Mouse (Mus musculus) midbrain, embryonic 11.5 days (tissue): Measurements from ENCODE around the gene Ank2. TPM values are rescaled to one million over a fixed set of nuclear protein-coding genes. Genes with fewer than 3 reads are reported as not detected.

ENCODE experiments used
- ATAC-seq: fragments of 200-750 bp; cut with Nextera tagmentation; 2 replicates; pipeline ENCODE4 v1.8.0; 2017; ENCODE audit warnings: moderate TSS enrichment, moderate library complexity; ENCODE audit not compliant: low FRiP score
- DNase-seq: peaks from one replicate; pipeline ENCODE4 v3.0.0; 2015; ENCODE audit warnings: low spot score; ENCODE audit errors: missing footprints
- H3K27ac ChIP-seq: fragments of 300-500 bp; sonication (generic); 2 replicates; pipeline ENCODE4 v1.5.1; 2014; ENCODE audit warnings: low read depth, low read length
- H3K27me3 ChIP-seq: fragments of 300-500 bp; sonication (generic); 2 replicates; pipeline ENCODE4 v1.6.1; 2014; ENCODE audit warnings: mild to moderate bottlenecking, low read length, moderate library complexity, mixed read lengths; ENCODE audit not compliant: control insufficient read depth, insufficient read depth
- H3K36me3 ChIP-seq: fragments of 300-500 bp; sonication (generic); 2 replicates; pipeline ENCODE4 v1.6.1; 2014; ENCODE audit warnings: mild to moderate bottlenecking, low read length, moderate library complexity, mixed read lengths; ENCODE audit not compliant: control insufficient read depth, insufficient read depth
- H3K4me1 ChIP-seq: fragments of 300-500 bp; sonication (generic); 2 replicates; pipeline ENCODE4 v1.6.1; 2014; ENCODE audit warnings: low read length; ENCODE audit not compliant: control insufficient read depth, insufficient read depth
- H3K4me2 ChIP-seq: fragments of 300-500 bp; sonication (generic); 2 replicates; pipeline ENCODE4 v1.6.1; 2014; ENCODE audit warnings: mild to moderate bottlenecking, moderate library complexity
- H3K4me3 ChIP-seq: fragments of 300-500 bp; sonication (generic); 2 replicates; pipeline ENCODE4 v1.5.1; 2014; ENCODE audit warnings: low read depth, low read length
- H3K9ac ChIP-seq: fragments of 300-500 bp; sonication (generic); 2 replicates; pipeline ENCODE4 v1.6.1; 2014; ENCODE audit warnings: low read length
- H3K9me3 ChIP-seq: fragments of 300-500 bp; sonication (generic); 2 replicates; pipeline ENCODE4 v1.6.1; 2016; ENCODE audit warnings: low read length; ENCODE audit not compliant: control insufficient read depth
- WGBS: fragments of 180-500 bp; shearing (Covaris S2); extraction: QIAGEN DNeasy Blood & Tissue Kit; methylation state at CpG from one replicate; pipeline ENCODE4 v1.1.7; 2014; 5-methylcytosine and 5-hydroxymethylcytosine counted together
- polyA plus RNA-seq: library from polyadenylated mRNA; unstranded; fragments of >200 nt; fragmentation: Nextera tagmentation; extraction: Ambion mirVana; gene quantifications from 2 replicates; pipeline ENCODE4 v1.2.1, GENCODE M21; 2014

Ank2 gene
- polyA plus RNA-seq, 1 experiment from 2014 or later: 66.6 TPM

GRCm38 (mm10) chr3:127118777-127119176 is 380.4 kb downstream of the Ank2 start:
- H3K27me3 ChIP-seq: no peaks in the 10 kb centered on the region
- no peak overlapping the region for H3K27ac ChIP-seq
- DNase-seq (no peak), ATAC-seq (no peak)
- no peaks in the 10 kb centered on the region for H3K9me3 ChIP-seq
- no peak overlapping the region for H3K4me3 ChIP-seq
- H3K36me3 ChIP-seq: no peaks in the 10 kb centered on the region
- H3K4me1 ChIP-seq: peaks cover under 1% of the 10 kb centered on the region
- no peak overlapping the region for H3K9ac ChIP-seq
- 86% methylated on average over 4 of the region's 4 CpGs for WGBS
- H3K4me2 ChIP-seq: no peak overlapping the region

- no peak overlapping the region for H3K9ac ChIP-seq
- 85% methylated on average over 6 of the region's 6 CpGs for WGBS
- no peak for ATAC-seq
Measured at GRCm38 (mm10) chr3:127116226-127116625, 382.9 kb downstream of the Ank2 start.

GRCm38 (mm10) chr3:127113238-127113637 is 385.9 kb downstream of the Ank2 start:
- Histone ChIP-seq H3K27me3 (no peaks in the 10 kb centered on the region), H3K4me3 (no peak overlapping the region), H3K4me2 (no peak overlapping the region), H3K4me1 (no peaks in the 10 kb centered on the region), H3K36me3 (no peaks in the 10 kb centered on the region), H3K27ac (no peak overlapping the region), H3K9me3 (no peaks in the 10 kb centered on the region), H3K9ac (no peak overlapping the region)
- 88% methylated on average over 7 of the region's 7 CpGs for WGBS
- ATAC-seq (no peak), DNase-seq (no peak)

More at GRCm38 (mm10) chr3:127116226-127116625, 382.9 kb downstream of the Ank2 start:
- Histone ChIP-seq H3K9me3 (no peaks in the 10 kb centered on the region), H3K4me3 (no peak overlapping the region), H3K27me3 (no peaks in the 10 kb centered on the region), H3K4me1 (no peaks in the 10 kb centered on the region), H3K36me3 (no peaks in the 10 kb centered on the region), H3K27ac (no peak overlapping the region), H3K4me2 (no peak overlapping the region)
- no peak for DNase-seq

GRCm38 (mm10) chr3:127109413-127109812 is 389.7 kb downstream of the Ank2 start:
- ATAC-seq (no peak), DNase-seq (no peak)
- H3K9ac ChIP-seq: no peak overlapping the region
- H3K4me1 ChIP-seq: no peaks in the 10 kb centered on the region
- H3K27ac ChIP-seq: no peak overlapping the region
- H3K4me3 ChIP-seq: no peak overlapping the region
- H3K27me3 ChIP-seq: no peaks in the 10 kb centered on the region
- H3K4me2 ChIP-seq: no peak overlapping the region
- H3K36me3 ChIP-seq: no peaks in the 10 kb centered on the region
- WGBS: 80% methylated on average over 3 of the region's 3 CpGs
- no peaks in the 10 kb centered on the region for H3K9me3 ChIP-seq

- 85% methylated on average over 2 of the region's 2 CpGs for WGBS
- Histone ChIP-seq H3K27me3 (no peaks in the 10 kb centered on the region), H3K4me3 (no peak overlapping the region), H3K36me3 (no peaks in the 10 kb centered on the region), H3K9ac (no peak overlapping the region), H3K27ac (no peak overlapping the region), H3K4me2 (no peak overlapping the region), H3K4me1 (no peaks in the 10 kb centered on the region), H3K9me3 (no peaks in the 10 kb centered on the region)
- DNase-seq (no peak), ATAC-seq (no peak)
Measured at GRCm38 (mm10) chr3:127108481-127108880, 390.7 kb downstream of the Ank2 start.

- no peak overlapping the region for H3K4me3 ChIP-seq
- 85% methylated on average over 5 of the region's 5 CpGs for WGBS
- no peak overlapping the region for H3K27ac ChIP-seq
- H3K9ac ChIP-seq: no peak overlapping the region
- no peaks in the 10 kb centered on the region for H3K4me1 ChIP-seq
- ATAC-seq: no peak
- DNase-seq: no peak
- no peaks in the 10 kb centered on the region for H3K9me3 ChIP-seq
- H3K36me3 ChIP-seq: no peaks in the 10 kb centered on the region
- H3K4me2 ChIP-seq: no peak overlapping the region
- no peaks in the 10 kb centered on the region for H3K27me3 ChIP-seq
Measured at GRCm38 (mm10) chr3:127107281-127107680, 391.9 kb downstream of the Ank2 start.

GRCm38 (mm10) chr3:127101326-127101725 is 397.8 kb downstream of the Ank2 start:
- Histone ChIP-seq H3K4me2 (no peak overlapping the region), H3K9me3 (no peaks in the 10 kb centered on the region), H3K4me3 (no peak overlapping the region), H3K9ac (no peak overlapping the region), H3K4me1 (no peaks in the 10 kb centered on the region), H3K27me3 (no peaks in the 10 kb centered on the region), H3K27ac (no peak overlapping the region), H3K36me3 (no peaks in the 10 kb centered on the region)
- 94% methylated on average over 1 of the region's 1 CpGs for WGBS
- ATAC-seq (no peak), DNase-seq (peak; percentile 47)

GRCm38 (mm10) chr3:127097745-127098144 is 401.4 kb downstream of the Ank2 start:
- Histone ChIP-seq H3K27ac (no peak overlapping the region), H3K4me3 (no peak overlapping the region), H3K36me3 (no peaks in the 10 kb centered on the region), H3K4me1 (no peaks in the 10 kb centered on the region), H3K9ac (no peak overlapping the region), H3K9me3 (no peaks in the 10 kb centered on the region), H3K27me3 (no peaks in the 10 kb centered on the region), H3K4me2 (no peak overlapping the region)
- no peak for ATAC-seq
- DNase-seq: no peak
- 94% methylated on average over 1 of the region's 1 CpGs for WGBS

GRCm38 (mm10) chr3:127097106-127097505 is 402.0 kb downstream of the Ank2 start:
- H3K27ac ChIP-seq: no peak overlapping the region
- ATAC-seq: no peak
- H3K4me1 ChIP-seq: no peaks in the 10 kb centered on the region
- DNase-seq: peak; percentile 54
- H3K36me3 ChIP-seq: no peaks in the 10 kb centered on the region
- no peak overlapping the region for H3K4me2 ChIP-seq
- WGBS: 86% methylated on average over 1 of the region's 1 CpGs
- H3K4me3 ChIP-seq: no peak overlapping the region
- no peak overlapping the region for H3K9ac ChIP-seq
- H3K27me3 ChIP-seq: no peaks in the 10 kb centered on the region
- H3K9me3 ChIP-seq: no peaks in the 10 kb centered on the region

GRCm38 (mm10) chr3:127093631-127094030 is 405.5 kb downstream of the Ank2 start:
- DNase-seq (peak; percentile 23), ATAC-seq (no peak)

More at GRCm38 (mm10) chr3:127093631-127094030, 405.5 kb downstream of the Ank2 start:
- Histone ChIP-seq H3K9ac (no peak overlapping the region), H3K36me3 (no peaks in the 10 kb centered on the region), H3K4me2 (no peak overlapping the region), H3K27ac (no peak overlapping the region), H3K4me1 (0 out of 2 replicates have a peak, but pooled peaks cover 3% of the 10 kb centered on the region), H3K27me3 (no peaks in the 10 kb centered on the region), H3K9me3 (no peaks in the 10 kb centered on the region), H3K4me3 (no peak overlapping the region)
- WGBS: 90% methylated on average over 4 of the region's 4 CpGs
